Mouse (Mus musculus) midbrain, embryonic 12.5 days (tissue): Measurements from ENCODE around the gene Gm10190. TPM values are rescaled to one million over a fixed set of nuclear protein-coding genes. Genes with fewer than 3 reads are reported as not detected.

Experiments
- ATAC-seq: fragments of 200-750 bp; cut with Nextera tagmentation; 2 replicates; pipeline ENCODE4 v1.8.0; 2017; ENCODE audit warnings: low read depth, moderate TSS enrichment, moderate library complexity; ENCODE audit not compliant: low FRiP score
- H3K27ac ChIP-seq: fragments of 300-500 bp; sonication (generic); replicated peaks from 2 replicates; pipeline ENCODE4 v1.5.1; 2016; ENCODE audit warnings: mild to moderate bottlenecking
- H3K27me3 ChIP-seq: fragments of 300-500 bp; sonication (generic); 2 replicates; pipeline ENCODE4 v1.6.1; 2016; ENCODE audit warnings: mild to moderate bottlenecking
- H3K36me3 ChIP-seq: fragments of 300-500 bp; sonication (generic); 2 replicates; pipeline ENCODE4 v1.6.1; 2016
- H3K4me1 ChIP-seq: fragments of 300-500 bp; sonication (generic); 2 replicates; pipeline ENCODE4 v1.6.1; 2016
- H3K4me2 ChIP-seq: fragments of 300-500 bp; sonication (generic); replicated peaks from 2 replicates; pipeline ENCODE4 v1.6.1; 2016; ENCODE audit warnings: mild to moderate bottlenecking, moderate library complexity
- H3K4me3 ChIP-seq: fragments of 300-500 bp; sonication (generic); 2 replicates; pipeline ENCODE4 v1.5.1; 2016; ENCODE audit warnings: mild to moderate bottlenecking
- H3K9ac ChIP-seq: fragments of 300-500 bp; sonication (generic); replicated peaks from 2 replicates; pipeline ENCODE4 v1.6.1; 2016; ENCODE audit warnings: mild to moderate bottlenecking, moderate library complexity
- H3K9me3 ChIP-seq: fragments of 300-500 bp; sonication (generic); 2 replicates; pipeline ENCODE4 v1.6.1; 2016; ENCODE audit warnings: mild to moderate bottlenecking
- WGBS: fragments of 180-500 bp; shearing (Covaris S2); methylation state at CpG from one replicate; pipeline ENCODE4 v1.1.7; 2016; 5-methylcytosine and 5-hydroxymethylcytosine counted together
- polyA plus RNA-seq: library from polyadenylated mRNA; unstranded; fragments of >200 nt; fragmentation: Nextera tagmentation; extraction: Ambion mirVana; gene quantifications from 2 replicates; pipeline ENCODE4 v1.2.1, GENCODE M21; 2016

The Gm10190 gene
- polyA plus RNA-seq, 1 experiment from 2014 or later: 1.8 TPM

GRCm38 (mm10) chr17:80360245-80360644 is 13.1 kb downstream of the Gm10190 start:
- H3K36me3 ChIP-seq: no peaks in the 10 kb centered on the region
- H3K27ac ChIP-seq: no peak overlapping the region
- no peaks in the 10 kb centered on the region for H3K4me1 ChIP-seq
- no peak overlapping the region for H3K4me3 ChIP-seq
- no peak overlapping the region for H3K4me2 ChIP-seq
- no peaks in the 10 kb centered on the region for H3K27me3 ChIP-seq
- H3K9me3 ChIP-seq: no peaks in the 10 kb centered on the region
- no peak for ATAC-seq
- 92% methylated on average over 8 of the region's 8 CpGs for WGBS
- no peak overlapping the region for H3K9ac ChIP-seq

GRCm38 (mm10) chr17:80347234-80347633 is 26.1 kb downstream of the Gm10190 start:
- Histone ChIP-seq H3K4me3 (no peak overlapping the region), H3K9ac (no peak overlapping the region), H3K4me2 (no peak overlapping the region), H3K4me1 (peaks cover 6% of the 10 kb centered on the region; the same call in 1 of the 2 replicates), H3K27me3 (peaks cover 6% of the 10 kb centered on the region; the same call in 1 of the 2 replicates), H3K27ac (no peak overlapping the region), H3K36me3 (no peaks in the 10 kb centered on the region), H3K9me3 (no peaks in the 10 kb centered on the region)
- 43% methylated on average over 6 of the region's 6 CpGs for WGBS
- no peak for ATAC-seq

- ATAC-seq: no peak
- H3K9ac ChIP-seq: no peak overlapping the region
Measured at GRCm38 (mm10) chr17:80346591-80347125, 26.7 kb downstream of the Gm10190 start.

GRCm38 (mm10) chr17:80345277-80345676 is 28.1 kb downstream of the Gm10190 start:
- H3K9me3 ChIP-seq: no peaks in the 10 kb centered on the region
- ATAC-seq: no peak
- H3K27ac ChIP-seq: no peak overlapping the region
- H3K4me2 ChIP-seq: no peak overlapping the region
- no peaks in the 10 kb centered on the region for H3K36me3 ChIP-seq
- H3K4me3 ChIP-seq: no peak overlapping the region
- H3K4me1 ChIP-seq: peaks cover 6% of the 10 kb centered on the region; the same call in 1 of the 2 replicates
- no peak overlapping the region for H3K9ac ChIP-seq
- 80% methylated on average over 4 of the region's 4 CpGs for WGBS
- peaks cover 6% of the 10 kb centered on the region; the same call in 1 of the 2 replicates for H3K27me3 ChIP-seq

More at GRCm38 (mm10) chr17:80346591-80347125, 26.7 kb downstream of the Gm10190 start:
- H3K36me3 ChIP-seq: no peaks in the 10 kb centered on the region
- no peaks in the 10 kb centered on the region for H3K9me3 ChIP-seq
- peaks cover 6% of the 10 kb centered on the region; the same call in 1 of the 2 replicates for H3K4me1 ChIP-seq
- H3K27me3 ChIP-seq: peaks cover 6% of the 10 kb centered on the region; the same call in 1 of the 2 replicates
- H3K4me3 ChIP-seq: no peak overlapping the region
- H3K27ac ChIP-seq: no peak overlapping the region
- WGBS: 13% methylated on average over 11 of the region's 11 CpGs
- H3K4me2 ChIP-seq: no peak overlapping the region

GRCm38 (mm10) chr17:80332386-80332785 is 41.0 kb downstream of the Gm10190 start:
- no peak overlapping the region for H3K4me2 ChIP-seq
- no peaks in the 10 kb centered on the region for H3K36me3 ChIP-seq
- no peaks in the 10 kb centered on the region for H3K9me3 ChIP-seq
- H3K9ac ChIP-seq: no peak overlapping the region
- 85% methylated on average over 2 of the region's 2 CpGs for WGBS
- no peak for ATAC-seq
- H3K4me1 ChIP-seq: no peaks in the 10 kb centered on the region
- no peaks in the 10 kb centered on the region for H3K27me3 ChIP-seq
- H3K27ac ChIP-seq: no peak overlapping the region
- no peak overlapping the region for H3K4me3 ChIP-seq

- Histone ChIP-seq H3K27me3 (no peaks in the 10 kb centered on the region), H3K4me3 (no peak overlapping the region)
Measured at GRCm38 (mm10) chr17:80326431-80326830, 46.9 kb downstream of the Gm10190 start.

GRCm38 (mm10) chr17:80325456-80325855 is 47.9 kb downstream of the Gm10190 start:
- Histone ChIP-seq H3K27ac (no peak overlapping the region), H3K36me3 (no peaks in the 10 kb centered on the region), H3K9ac (no peak overlapping the region), H3K27me3 (no peaks in the 10 kb centered on the region), H3K4me2 (no peak overlapping the region), H3K4me1 (0 out of 2 replicates have a peak, but pooled peaks cover 2% of the 10 kb centered on the region), H3K4me3 (no peak overlapping the region), H3K9me3 (no peaks in the 10 kb centered on the region)
- 88% methylated on average over 5 of the region's 5 CpGs for WGBS
- no peak for ATAC-seq

More at GRCm38 (mm10) chr17:80326431-80326830, 46.9 kb downstream of the Gm10190 start:
- WGBS: 75% methylated on average over 3 of the region's 3 CpGs
- no peaks in the 10 kb centered on the region for H3K9me3 ChIP-seq
- no peak overlapping the region for H3K9ac ChIP-seq
- H3K27ac ChIP-seq: no peak overlapping the region
- no peak for ATAC-seq
- H3K4me1 ChIP-seq: 0 out of 2 replicates have a peak, but pooled peaks cover 2% of the 10 kb centered on the region
- H3K4me2 ChIP-seq: no peak overlapping the region
- no peaks in the 10 kb centered on the region for H3K36me3 ChIP-seq

- H3K4me1 ChIP-seq: 0 out of 2 replicates have a peak, but pooled peaks cover 2% of the 10 kb centered on the region
- WGBS: 89% methylated on average over 7 of the region's 7 CpGs
- no peak overlapping the region for H3K4me2 ChIP-seq
- no peak overlapping the region for H3K9ac ChIP-seq
- H3K36me3 ChIP-seq: no peaks in the 10 kb centered on the region
- no peaks in the 10 kb centered on the region for H3K27me3 ChIP-seq
- no peak for ATAC-seq
- H3K4me3 ChIP-seq: no peak overlapping the region
- H3K9me3 ChIP-seq: no peaks in the 10 kb centered on the region
- no peak overlapping the region for H3K27ac ChIP-seq
Measured at GRCm38 (mm10) chr17:80324521-80324920, 48.8 kb downstream of the Gm10190 start.

- no peak for ATAC-seq
- 82% methylated on average over 8 of the region's 8 CpGs for WGBS
Measured at GRCm38 (mm10) chr17:80323658-80324057, 49.7 kb downstream of the Gm10190 start.

More at GRCm38 (mm10) chr17:80323658-80324057, 49.7 kb downstream of the Gm10190 start:
- Histone ChIP-seq H3K4me3 (no peak overlapping the region), H3K27ac (no peak overlapping the region), H3K9me3 (no peaks in the 10 kb centered on the region), H3K4me1 (0 out of 2 replicates have a peak, but pooled peaks cover 2% of the 10 kb centered on the region), H3K27me3 (no peaks in the 10 kb centered on the region), H3K36me3 (no peaks in the 10 kb centered on the region), H3K9ac (no peak overlapping the region), H3K4me2 (no peak overlapping the region)

Other genes starting within 250 kb of the Gm10190 start
- 4.8 and 5.0 TPM in 2 replicates for gene Galm, start 246.1 kb downstream of the Gm10190 start, polyA plus RNA-seq
- 688 TPM in 2 replicates for gene Srsf7, start 166.2 kb downstream of the Gm10190 start, polyA plus RNA-seq
- gene Ttc39d, start 166.1 kb downstream of the Gm10190 start, polyA plus RNA-seq: 0.14 and 0.30 TPM in 2 replicates
- 31.6 and 33.1 TPM in 2 replicates for gene Gemin6, start 149.1 kb downstream of the Gm10190 start, polyA plus RNA-seq
- 34.7 and 39.4 TPM in 2 replicates for gene Morn2, start 83.3 kb downstream of the Gm10190 start, polyA plus RNA-seq
- 34.6 and 36.0 TPM in 2 replicates for gene Dhx57, start 83.1 kb downstream of the Gm10190 start, polyA plus RNA-seq
- 1.1 and 1.5 TPM in 2 replicates for gene Arhgef33, start 66.1 kb downstream of the Gm10190 start, polyA plus RNA-seq
- 7.3 and 8.0 TPM in 2 replicates for gene Sos1, start 106.9 kb upstream of the Gm10190 start, polyA plus RNA-seq
- gene Cdkl4, start 204.3 kb upstream of the Gm10190 start, polyA plus RNA-seq: 1.2 and 2.0 TPM in 2 replicates